Mouse (Mus musculus) heart, postnatal 10 days (tissue): ENCODE data around the gene Tppp3. TPM values are rescaled to one million over a fixed set of nuclear protein-coding genes. Genes with fewer than 3 reads are reported as not detected.
A peak's percentile ranks its signal among the peaks of the same experiment; 100 is the strongest.

Source experiments
- DNase-seq, 2 experiments: peaks; one replicate each; pipeline ENCODE4 v3.0.0; 2021
- intact Hi-C: fragments of 180-260 bp; cut with DNase I; formaldehyde crosslinking; loops from one replicate; pipeline ENCODE4 v1.15.1; 2025
- total RNA-seq, 2 experiments: library from RNA; stranded (reverse); gene quantifications; 2 replicates each; pipeline ENCODE4 v1.2.3; 2021

Tppp3 gene
- total RNA-seq, 2 experiments from 2014 or later: 55.8 to 56.1 TPM

- DNase-seq: peak; percentile 32 to 61
- intact Hi-C loops: no loop called here
Measured at GRCm38 (mm10) chr8:105441433-105441832, 29.9 kb downstream of the Tppp3 start.

- intact Hi-C loops: no loop called here
- DNase-seq: peak; percentile 36 to 60
Measured at GRCm38 (mm10) chr8:105438865-105439264, 32.5 kb downstream of the Tppp3 start.

- DNase-seq: no peak
- intact Hi-C loops: loop anchor here (2.0 kb wide), 1 partner anchor 38 kb away; no protein-coding TSS in a partner anchor
Measured at GRCm38 (mm10) chr8:105437078-105437748, 34.1 kb downstream of the Tppp3 start.

- DNase-seq: no peak
- intact Hi-C loops: loop anchor here (2.0 kb wide), 1 partner anchor 39 kb away; no protein-coding TSS in a partner anchor
Measured at GRCm38 (mm10) chr8:105436218-105436617, 35.1 kb downstream of the Tppp3 start.

GRCm38 (mm10) chr8:105434136-105434535, 37.2 kb downstream of the Tppp3 start:
- intact Hi-C loops: no loop called here
- no peak for DNase-seq

- intact Hi-C loops: no loop called here
- DNase-seq: peak; percentile 36 to 37
Measured at GRCm38 (mm10) chr8:105433511-105433910, 37.8 kb downstream of the Tppp3 start.

- intact Hi-C loops: no loop called here
- no peak for DNase-seq
Measured at GRCm38 (mm10) chr8:105433021-105433420, 38.3 kb downstream of the Tppp3 start.

GRCm38 (mm10) chr8:105431743-105432515, 39.4 kb downstream of the Tppp3 start:
- DNase-seq: no peak
- intact Hi-C loops: no loop called here

- no peak for DNase-seq
Measured at GRCm38 (mm10) chr8:105426878-105427277, 44.4 kb downstream of the Tppp3 start.

GRCm38 (mm10) chr8:105422006-105422405, 49.3 kb downstream of the Tppp3 start:
- intact Hi-C loops: no loop called here
- DNase-seq: no peak

More at GRCm38 (mm10) chr8:105426878-105427277, 44.4 kb downstream of the Tppp3 start:
- intact Hi-C loops: no loop called here

GRCm38 (mm10) chr8:105419800-105420199, 51.5 kb downstream of the Tppp3 start:
- intact Hi-C loops: no loop called here
- no peak for DNase-seq

GRCm38 (mm10) chr8:105418992-105419391, 52.3 kb downstream of the Tppp3 start:
- no peak for DNase-seq
- intact Hi-C loops: no loop called here

Other genes with a start within 250 kb of the Tppp3 start
- gene D230025D16Rik, start 246.4 kb downstream of the Tppp3 start, total RNA-seq: 10 to 100 TPM; 18.2 to 19.5 TPM
- gene B3gnt9, start 216.4 kb downstream of the Tppp3 start, total RNA-seq: 1 to 10 TPM; 8.9 to 9.5 TPM
- 1 to 10 TPM; 9.1 to 9.7 TPM for gene Tradd, start 206.9 kb downstream of the Tppp3 start, total RNA-seq
- gene Fbxl8, start 206.9 kb downstream of the Tppp3 start, total RNA-seq: 1 to 10 TPM; 2.8 to 4.1 TPM
- gene Hsf4, start 201.7 kb downstream of the Tppp3 start, total RNA-seq: under 1 TPM; 0.84 to 0.94 TPM
- 10 to 100 TPM; 14.7 to 16.2 TPM for gene Nol3, start 195.4 kb downstream of the Tppp3 start, total RNA-seq
- 1 to 10 TPM; 2.8 to 6.3 TPM for gene 4931428F04Rik, start 181.7 kb downstream of the Tppp3 start, total RNA-seq
- 10 to 100 TPM; 11.6 to 13.6 TPM for gene Exoc3l, start 175.4 kb downstream of the Tppp3 start, total RNA-seq
- gene E2f4, start 173.9 kb downstream of the Tppp3 start, total RNA-seq: 10 to 100 TPM; 25.6 to 29.0 TPM
- gene Elmo3, start 165.9 kb downstream of the Tppp3 start, total RNA-seq: 1 to 10 TPM; 1.1 to 1.5 TPM
- gene Lrrc29, start 145.2 kb downstream of the Tppp3 start, total RNA-seq: 1 to 10 TPM; 2.0 to 2.5 TPM
- gene Tmem208, start 145.2 kb downstream of the Tppp3 start, total RNA-seq: 10 to 100 TPM; 30.7 to 31.5 TPM
- 10 to 100 TPM; 10.9 to 11.7 TPM for gene Fhod1, start 123.6 kb downstream of the Tppp3 start, total RNA-seq
- 1 to 10 TPM; 1.7 TPM for gene Slc9a5, start 122.7 kb downstream of the Tppp3 start, total RNA-seq
- under 1 TPM in 1 of 2 experiments, not detected in 1; 0.12 TPM for gene Plekhg4, start 98.3 kb downstream of the Tppp3 start, total RNA-seq
- gene Kctd19, start 58.0 kb downstream of the Tppp3 start, total RNA-seq: under 1 TPM in 1 of 2 experiments, not detected in 1; 0.12 TPM
- 1 to 10 TPM in 1 of 2 experiments, under 1 TPM in 1; 0.77 to 1.2 TPM for gene Lrrc36, start 58.0 kb downstream of the Tppp3 start, total RNA-seq
- gene Zdhhc1, start 25.4 kb upstream of the Tppp3 start, total RNA-seq: 10 to 100 TPM; 14.8 to 16.8 TPM
- 1 to 10 TPM in 1 of 2 experiments, under 1 TPM in 1; 0.60 to 2.1 TPM for gene Hsd11b2, start 47.2 kb upstream of the Tppp3 start, total RNA-seq
- gene Atp6v0d1, start 94.5 kb upstream of the Tppp3 start, total RNA-seq: 10 to 100 TPM; 60.1 to 64.0 TPM
- 10 to 100 TPM; 53.1 to 55.8 TPM for gene Ripor1, start 133.7 kb upstream of the Tppp3 start, total RNA-seq
- gene Ctcf, start 165.0 kb upstream of the Tppp3 start, total RNA-seq: 10 to 100 TPM; 46.6 to 56.6 TPM
- not detected for gene Agrp, start 165.9 kb upstream of the Tppp3 start, total RNA-seq
- gene Carmil2, start 214.7 kb upstream of the Tppp3 start, total RNA-seq: under 1 TPM; 0.62 to 0.93 TPM
- 10 to 100 TPM; 20.8 to 21.2 TPM for gene Acd, start 229.6 kb upstream of the Tppp3 start, total RNA-seq
- 1 to 10 TPM; 7.1 to 9.1 TPM for gene Pard6a, start 229.6 kb upstream of the Tppp3 start, total RNA-seq
- not detected for gene 4933405L10Rik, start 236.1 kb upstream of the Tppp3 start, total RNA-seq
- 1 to 10 TPM; 2.9 to 3.5 TPM for gene Enkd1, start 236.7 kb upstream of the Tppp3 start, total RNA-seq